Mouse (Mus musculus) lung, postnatal 4 days (tissue): ENCODE data around the gene Ubap2.

Source experiments
- DNase-seq, 2 experiments: peaks; one replicate each; pipeline ENCODE4 v3.0.0; 2021

The Ubap2 gene

GRCm38 (mm10) chr4:41158251-41158650, 116.7 kb downstream of the Ubap2 start:
- no peak for DNase-seq

- DNase-seq = no peak
Observed at GRCm38 (mm10) chr4:41156961-41157360, 118.0 kb downstream of the Ubap2 start.

DNA sequence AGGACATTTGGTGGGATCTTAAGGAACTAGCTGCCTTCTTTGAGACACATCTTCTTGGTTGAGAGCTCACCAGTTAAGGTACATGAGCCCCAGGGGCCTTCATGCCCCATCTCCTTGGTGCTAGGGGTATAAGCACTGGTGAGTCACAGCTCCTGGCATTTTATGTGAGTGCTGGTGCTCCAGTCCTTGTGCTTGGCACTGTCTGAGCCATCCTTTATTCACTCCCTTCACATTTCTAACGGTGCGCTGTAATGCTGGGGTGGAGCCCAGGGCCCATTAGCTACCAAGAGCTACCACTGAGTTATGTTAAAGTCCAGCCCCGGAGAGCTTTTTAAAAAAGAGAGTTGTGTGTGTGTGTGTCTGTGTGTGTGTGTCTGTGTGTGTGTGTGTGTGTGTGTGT, 121.8 kb downstream of the Ubap2 start:
- no peak for DNase-seq

DNA sequence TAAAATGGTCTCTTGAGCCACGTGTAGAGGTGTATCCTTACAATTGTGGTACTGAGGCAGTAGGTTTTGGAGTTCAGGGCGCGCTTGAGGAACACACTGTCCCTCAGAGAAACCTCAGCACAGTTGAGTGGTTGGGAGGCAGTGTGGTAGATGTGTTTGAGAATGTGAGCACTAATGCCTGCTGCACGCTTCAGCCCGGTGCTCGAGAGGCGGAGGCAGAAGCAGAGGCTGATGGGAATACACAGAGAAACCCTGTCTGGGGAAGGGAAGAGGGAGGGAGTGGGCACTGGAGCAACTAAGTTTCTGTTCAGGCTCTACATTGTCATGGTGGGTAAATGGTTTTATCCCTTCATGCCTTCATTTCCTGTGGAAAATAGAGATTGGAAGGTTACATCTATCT, 123.8 kb downstream of the Ubap2 start:
- no peak for DNase-seq

DNA sequence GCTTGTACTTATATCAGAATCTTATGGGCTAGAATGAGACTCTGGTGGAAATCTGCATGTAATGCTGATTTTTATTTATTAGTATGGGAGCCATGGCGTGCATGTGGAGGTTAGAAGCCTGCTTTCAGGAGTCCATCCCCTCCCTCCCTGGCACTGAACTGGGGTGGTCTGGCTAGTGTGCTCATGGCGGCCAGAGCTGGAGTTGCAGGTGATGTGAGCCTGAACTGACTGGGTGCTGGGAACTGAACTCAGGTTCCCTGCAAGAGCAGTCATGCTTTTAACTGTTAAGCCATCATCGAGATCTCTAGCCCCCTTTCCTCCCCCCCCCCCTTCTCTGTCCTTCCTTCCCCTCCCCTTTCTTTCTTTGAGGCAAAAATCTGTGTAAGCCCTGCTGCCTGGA, 125.1 kb downstream of the Ubap2 start:
- DNase-seq = no peak
